Mouse (Mus musculus) forebrain, embryonic 13.5 days (tissue): ENCODE results near the gene Prss22. TPM values are rescaled to one million over a fixed set of nuclear protein-coding genes. Genes with fewer than 3 reads are reported as not detected.
"Not testable (repeated sequence)": the region's sequence is repeated elsewhere in the genome, so short reads cannot be mapped to it uniquely, and the experiment has no call there.

Experiments used
- ATAC-seq: fragments of 200-750 bp; cut with Nextera tagmentation; 2 replicates; pipeline ENCODE4 v1.8.0; 2017
- H3K27ac ChIP-seq: fragments of 300-500 bp; sonication (generic); 2 replicates; pipeline ENCODE4 v1.5.1; 2015; ENCODE audit warnings: inconsistent platforms, mild to moderate bottlenecking, moderate library complexity
- H3K27me3 ChIP-seq: fragments of 300-500 bp; sonication (generic); 2 replicates; pipeline ENCODE4 v1.6.1; 2015; ENCODE audit warnings: mild to moderate bottlenecking, inconsistent platforms
- H3K36me3 ChIP-seq: fragments of 300-500 bp; sonication (generic); 2 replicates; pipeline ENCODE4 v1.6.1; 2015; ENCODE audit warnings: mild to moderate bottlenecking, inconsistent platforms; ENCODE audit not compliant: poor library complexity, severe bottlenecking
- H3K4me1 ChIP-seq: fragments of 300-500 bp; sonication (generic); 2 replicates; pipeline ENCODE4 v1.6.1; 2015; ENCODE audit warnings: inconsistent platforms
- H3K4me2 ChIP-seq: fragments of 300-500 bp; sonication (generic); 2 replicates; pipeline ENCODE4 v1.6.1; 2015; ENCODE audit warnings: inconsistent platforms, mild to moderate bottlenecking, moderate library complexity
- H3K4me3 ChIP-seq: fragments of 300-500 bp; sonication (generic); 2 replicates; pipeline ENCODE4 v1.5.1; 2015; ENCODE audit warnings: mild to moderate bottlenecking, inconsistent platforms
- H3K9ac ChIP-seq: fragments of 300-500 bp; sonication (generic); 2 replicates; pipeline ENCODE4 v1.6.1; 2015; ENCODE audit warnings: mild to moderate bottlenecking, inconsistent platforms
- H3K9me3 ChIP-seq: fragments of 300-500 bp; sonication (generic); replicated peaks from 2 replicates; pipeline ENCODE4 v1.6.1; 2016; ENCODE audit warnings: inconsistent platforms
- WGBS: fragments of 180-500 bp; shearing (Covaris S2); methylation state at CpG from one replicate; pipeline ENCODE4 v1.1.7; 2015; 5-methylcytosine and 5-hydroxymethylcytosine counted together
- microRNA-seq: library from miRNA; unstranded; fragments of <30 nt; microRNA quantifications from one replicate; pipeline ENCODE4, GENCODE M21; 2016
- polyA plus RNA-seq: library from polyadenylated mRNA; unstranded; fragments of >200 nt; fragmentation: Nextera tagmentation; extraction: Ambion mirVana; gene quantifications from 2 replicates; pipeline ENCODE4 v1.2.1, GENCODE M21; 2015

The Prss22 gene
- polyA plus RNA-seq, 1 experiment from 2014 or later, result not detected

DNA sequence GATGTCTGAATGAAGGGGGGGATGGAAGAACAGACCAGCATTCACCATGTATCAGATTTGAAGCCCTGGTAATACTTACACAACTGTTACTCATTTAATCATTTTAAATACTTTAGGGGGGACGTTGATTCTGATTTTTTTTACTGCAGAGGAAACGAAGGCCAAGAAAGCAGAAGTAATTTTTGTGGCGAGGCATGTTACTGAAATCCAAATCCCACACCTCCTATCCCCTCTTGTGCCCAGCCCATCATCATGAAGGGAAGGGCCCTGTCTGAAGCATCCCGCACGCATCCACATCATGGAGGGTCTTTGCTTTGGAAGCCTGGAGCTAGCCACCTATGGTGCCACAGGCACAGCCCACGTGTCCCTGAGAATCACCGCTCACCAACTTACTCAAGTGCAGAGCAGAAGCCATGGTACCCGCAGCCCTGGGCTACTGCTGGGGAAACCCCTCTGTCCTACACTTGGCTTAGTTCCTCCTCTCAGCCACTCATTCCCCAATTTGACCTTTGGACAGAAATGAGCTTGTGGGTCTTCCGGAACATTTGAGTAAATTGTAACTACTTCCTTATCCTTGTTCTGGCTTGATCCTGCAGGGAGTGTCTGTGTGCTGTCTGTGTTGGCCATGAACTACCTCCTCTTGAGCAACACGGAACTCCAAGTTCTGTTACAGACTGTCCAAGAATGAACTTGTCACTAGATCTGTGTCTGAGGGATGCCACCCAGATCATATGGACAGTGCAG is 31.1 kb downstream of the Prss22 start:
- 0 out of 2 replicates have a peak, but pooled peaks cover 3% of the 10 kb centered on the region for H3K4me1 ChIP-seq
- no peaks in the 10 kb centered on the region for H3K36me3 ChIP-seq
- WGBS, result 87% methylated on average over 10 of the region's 10 CpGs
- ATAC-seq, result no peak
- H3K4me3 ChIP-seq, result no peak overlapping the region
- no peaks in the 10 kb centered on the region for H3K9me3 ChIP-seq
- no peaks in the 10 kb centered on the region for H3K27me3 ChIP-seq
- no peak overlapping the region for H3K4me2 ChIP-seq
- no peak overlapping the region for H3K27ac ChIP-seq
- no peak overlapping the region for H3K9ac ChIP-seq

DNA sequence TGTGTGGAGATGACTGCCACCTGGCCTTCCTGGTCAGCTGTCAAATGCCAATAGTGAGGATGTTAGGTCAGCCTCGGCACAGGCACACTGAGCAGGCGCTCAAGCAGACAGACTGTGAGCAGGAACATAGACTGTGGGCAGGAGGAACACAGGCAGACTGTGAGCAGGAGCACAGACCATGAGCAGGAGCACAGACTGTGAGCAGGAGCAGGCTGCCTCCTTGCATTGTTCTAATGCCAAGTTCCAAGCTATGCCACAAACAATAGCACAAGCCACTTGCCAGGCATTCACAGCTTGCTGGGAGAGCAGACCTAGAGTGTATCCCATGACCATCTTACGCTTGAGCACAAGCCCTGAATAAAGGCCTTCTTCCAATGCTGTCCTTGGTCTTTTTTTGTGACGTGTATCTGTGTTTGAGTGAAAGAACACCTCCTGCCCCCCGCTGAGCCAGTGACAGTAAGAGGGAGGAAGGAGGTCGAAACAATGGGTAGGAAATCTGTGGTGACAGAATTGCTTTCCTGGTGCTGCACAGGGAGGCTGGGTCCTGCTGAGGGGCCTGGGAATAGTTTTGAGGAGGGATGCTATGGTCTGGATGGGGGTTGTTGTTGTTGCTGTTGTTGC is 32.0 kb downstream of the Prss22 start:
- Histone ChIP-seq H3K9me3 (no peaks in the 10 kb centered on the region), H3K4me3 (no peak overlapping the region), H3K9ac (no peak overlapping the region), H3K27me3 (no peaks in the 10 kb centered on the region), H3K4me2 (no peak overlapping the region), H3K4me1 (0 out of 2 replicates have a peak, but pooled peaks cover 3% of the 10 kb centered on the region), H3K27ac (no peak overlapping the region), H3K36me3 (no peaks in the 10 kb centered on the region)
- peak; percentile 27; the same call in 1 of the 2 replicates for ATAC-seq
- 27% methylated on average over 6 of the region's 6 CpGs for WGBS

GRCm38 (mm10) chr17:23961573-23962122 is 36.3 kb downstream of the Prss22 start:
- Histone ChIP-seq H3K27ac (no peak overlapping the region), H3K36me3 (no peaks in the 10 kb centered on the region), H3K4me3 (no peak overlapping the region), H3K9me3 (no peaks in the 10 kb centered on the region), H3K4me2 (no peak overlapping the region), H3K4me1 (0 out of 2 replicates have a peak, but pooled peaks cover 3% of the 10 kb centered on the region), H3K9ac (no peak overlapping the region), H3K27me3 (no peaks in the 10 kb centered on the region)
- WGBS, result 27% methylated on average over 4 of the region's 4 CpGs
- ATAC-seq, result no peak

DNA sequence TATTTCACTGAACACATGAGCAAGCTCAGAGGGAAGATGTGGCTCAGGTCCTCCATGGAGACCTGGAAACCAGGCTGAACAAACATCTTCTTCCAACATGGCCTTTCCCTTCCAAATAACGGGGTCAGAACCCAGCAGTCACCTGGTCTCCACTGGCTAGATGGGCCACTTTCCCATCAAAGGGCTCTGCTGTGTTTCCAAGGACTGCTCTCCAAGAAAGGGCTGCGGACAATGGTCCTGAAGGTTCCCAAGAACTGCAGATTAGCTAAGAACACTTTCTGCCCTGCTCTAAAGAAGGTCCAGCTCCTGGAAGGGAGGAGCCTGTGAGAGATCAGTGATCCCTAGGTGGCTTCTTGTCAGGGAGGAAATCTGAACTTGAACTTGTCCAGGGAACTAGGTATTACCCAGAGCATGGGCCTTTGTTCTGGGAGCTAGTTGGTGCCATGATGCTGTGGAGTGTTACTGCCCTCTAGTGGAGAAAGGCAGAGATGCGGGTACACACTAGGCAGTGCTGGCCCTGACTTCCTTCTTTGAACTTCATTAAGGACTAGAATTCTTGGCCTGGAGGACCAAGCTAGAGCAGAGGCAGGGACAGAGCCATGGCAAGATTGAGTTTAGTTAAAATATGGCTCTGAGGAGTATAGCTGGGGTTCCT is 37.7 kb downstream of the Prss22 start:
- Histone ChIP-seq H3K27ac (no peak overlapping the region), H3K4me1 (no peaks in the 10 kb centered on the region), H3K4me2 (no peak overlapping the region), H3K36me3 (no peaks in the 10 kb centered on the region), H3K9me3 (no peaks in the 10 kb centered on the region), H3K27me3 (no peaks in the 10 kb centered on the region), H3K9ac (no peak overlapping the region), H3K4me3 (no peak overlapping the region)
- 44% methylated on average over 3 of the region's 3 CpGs for WGBS
- peak; percentile 94 for ATAC-seq

DNA sequence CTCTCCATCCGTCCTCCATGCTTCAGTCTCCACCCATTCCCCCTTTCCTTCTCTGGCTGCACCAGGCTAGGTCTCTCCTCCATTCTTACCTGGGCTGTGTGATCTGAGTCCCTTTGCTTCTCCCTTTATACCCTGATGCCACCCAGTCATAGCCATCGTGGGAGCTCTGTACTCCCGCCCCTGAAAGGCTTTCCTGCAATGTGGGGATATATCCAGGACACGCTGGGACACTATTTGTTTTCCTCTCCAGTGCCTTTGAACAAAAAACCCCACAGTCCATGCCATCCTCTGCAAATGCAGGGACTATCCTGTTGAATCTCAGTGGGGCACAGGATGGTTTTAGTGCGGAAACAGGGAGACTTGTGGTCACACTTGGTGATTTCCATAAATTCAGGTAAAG is 42.7 kb downstream of the Prss22 start, which contains the start of gene Sbpl:
Gene Sbpl, minus strand, starts transcription at position 101 of the 400 bp plus-strand sequence.
- Histone ChIP-seq H3K27me3 (no peaks in the 10 kb centered on the region), H3K9me3 (no peaks in the 10 kb centered on the region), H3K9ac (no peak within 1 kb of the TSS), H3K4me3 (no peak within 1 kb of the TSS), H3K36me3 (no peaks in the 10 kb centered on the region), H3K27ac (no peak within 1 kb of the TSS), H3K4me1 (no peaks in the 10 kb centered on the region), H3K4me2 (no peak within 1 kb of the TSS)
- WGBS, result 74% methylated on average over 5 of the region's 5 CpGs
- ATAC-seq, result no peak

DNA sequence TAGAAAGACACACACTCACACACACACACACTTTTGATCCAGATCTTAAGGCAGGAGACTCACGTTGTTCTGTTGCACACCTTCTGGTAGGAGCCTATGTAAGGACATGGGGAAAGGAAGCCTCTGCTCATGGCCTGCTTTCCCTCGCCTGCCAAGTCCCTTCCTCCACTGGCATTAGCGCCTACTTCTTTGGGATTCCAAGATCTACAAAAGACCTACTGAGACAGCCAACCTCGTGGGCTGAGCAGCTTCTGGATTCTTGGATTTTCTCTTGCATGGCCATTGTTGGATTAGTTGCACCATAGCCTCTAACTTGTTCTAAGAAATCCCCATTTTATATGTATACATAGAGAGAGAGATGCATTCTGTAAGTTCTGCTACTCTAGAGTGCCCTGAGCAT is 47.1 kb downstream of the Prss22 start:
- H3K9ac ChIP-seq, H3K4me2 ChIP-seq, H3K4me1 ChIP-seq, H3K27ac ChIP-seq, H3K27me3 ChIP-seq, H3K9me3 ChIP-seq, H3K4me3 ChIP-seq, ATAC-seq, H3K36me3 ChIP-seq: not testable (repeated sequence)
- WGBS, result 73% methylated on average over 4 of the region's 4 CpGs

- H3K9ac ChIP-seq, result no peak overlapping the region
- no peaks in the 10 kb centered on the region for H3K9me3 ChIP-seq
- H3K4me1 ChIP-seq, result no peaks in the 10 kb centered on the region
- no peak for ATAC-seq
- no peaks in the 10 kb centered on the region for H3K27me3 ChIP-seq
- WGBS, result 88% methylated on average over 2 of the region's 2 CpGs
- no peak overlapping the region for H3K4me3 ChIP-seq
- no peak overlapping the region for H3K27ac ChIP-seq
- H3K36me3 ChIP-seq, result no peaks in the 10 kb centered on the region
- no peak overlapping the region for H3K4me2 ChIP-seq
Observed at GRCm38 (mm10) chr17:23949068-23949467, 48.8 kb downstream of the Prss22 start.

- WGBS, result 82% methylated on average over 4 of the region's 4 CpGs
- ATAC-seq, result not testable (repeated sequence)
Observed at GRCm38 (mm10) chr17:23947486-23947885, 50.4 kb downstream of the Prss22 start.

More at GRCm38 (mm10) chr17:23947486-23947885, 50.4 kb downstream of the Prss22 start:
- H3K9me3 ChIP-seq, H3K36me3 ChIP-seq, H3K9ac ChIP-seq, H3K4me1 ChIP-seq, H3K27ac ChIP-seq, H3K27me3 ChIP-seq, H3K4me2 ChIP-seq, H3K4me3 ChIP-seq: not testable (repeated sequence)

Small RNAs within 50 kb of the gene (microRNA-seq; reads per million reads assigned to microRNA genes)
- gene Gm27700, result not detected

Other genes starting within 250 kb of the Prss22 start
- 165 and 176 TPM in 2 replicates for gene Flywch1, start 226.5 kb downstream of the Prss22 start, polyA plus RNA-seq
- gene Flywch2, start 212.0 kb downstream of the Prss22 start, polyA plus RNA-seq, result 34.3 and 40.1 TPM in 2 replicates
- gene Srrm2, start 207.6 kb downstream of the Prss22 start, polyA plus RNA-seq, result 605 and 611 TPM in 2 replicates
- 1,249 and 1,327 TPM in 2 replicates for gene Elob, start 169.0 kb downstream of the Prss22 start, polyA plus RNA-seq
- not detected in 2 replicates for gene Prss33, start 162.0 kb downstream of the Prss22 start, polyA plus RNA-seq
- gene Prss32, start 154.2 kb downstream of the Prss22 start, polyA plus RNA-seq, result not detected in 2 replicates
- 1.2 and 1.3 TPM in 2 replicates for gene Prss41, start 153.9 kb downstream of the Prss22 start, polyA plus RNA-seq
- gene Prss21, start 130.0 kb downstream of the Prss22 start, polyA plus RNA-seq, result not detected in 2 replicates
- gene Dcpp1, start 117.2 kb downstream of the Prss22 start, polyA plus RNA-seq, result not detected in 2 replicates
- not detected in 2 replicates for gene Dcpp2, start 117.2 kb downstream of the Prss22 start, polyA plus RNA-seq
- not detected in 2 replicates for gene Dcpp3, start 80.6 kb downstream of the Prss22 start, polyA plus RNA-seq
- gene Sbp, start 56.4 kb downstream of the Prss22 start, polyA plus RNA-seq, result not detected in 2 replicates
- not detected in 2 replicates for gene Sbpl, start 42.8 kb downstream of the Prss22 start, polyA plus RNA-seq
- gene Prss30, start 17.5 kb downstream of the Prss22 start, polyA plus RNA-seq, result not detected in 2 replicates
- gene Prss27, start 40.0 kb upstream of the Prss22 start, polyA plus RNA-seq, result 0.19 and 0.26 TPM in 2 replicates
- gene Kctd5, start 75.4 kb upstream of the Prss22 start, polyA plus RNA-seq, result 85.4 and 88.6 TPM in 2 replicates
- 49.7 and 54.1 TPM in 2 replicates for gene Pdpk1, start 152.8 kb upstream of the Prss22 start, polyA plus RNA-seq
- 30.1 and 31.8 TPM in 2 replicates for gene Amdhd2, start 165.7 kb upstream of the Prss22 start, polyA plus RNA-seq
- 602 and 648 TPM in 2 replicates for gene Atp6v0c, start 171.6 kb upstream of the Prss22 start, polyA plus RNA-seq
- 10.6 and 12.2 TPM in 2 replicates for gene Tbc1d24, start 207.5 kb upstream of the Prss22 start, polyA plus RNA-seq
- 2.4 and 2.9 TPM in 2 replicates for gene Ntn3, start 211.4 kb upstream of the Prss22 start, polyA plus RNA-seq
- gene Tedc2, start 222.8 kb upstream of the Prss22 start, polyA plus RNA-seq, result 14.8 and 15.4 TPM in 2 replicates